Mouse (Mus musculus): ENCODE results near the gene Alg5. TPM values are rescaled to one million over a fixed set of nuclear protein-coding genes. Genes with fewer than 3 reads are reported as not detected.

The Alg5 gene
- polyA plus RNA-seq, 1 experiment from 2014 or later, result 67.2 TPM

DNA sequence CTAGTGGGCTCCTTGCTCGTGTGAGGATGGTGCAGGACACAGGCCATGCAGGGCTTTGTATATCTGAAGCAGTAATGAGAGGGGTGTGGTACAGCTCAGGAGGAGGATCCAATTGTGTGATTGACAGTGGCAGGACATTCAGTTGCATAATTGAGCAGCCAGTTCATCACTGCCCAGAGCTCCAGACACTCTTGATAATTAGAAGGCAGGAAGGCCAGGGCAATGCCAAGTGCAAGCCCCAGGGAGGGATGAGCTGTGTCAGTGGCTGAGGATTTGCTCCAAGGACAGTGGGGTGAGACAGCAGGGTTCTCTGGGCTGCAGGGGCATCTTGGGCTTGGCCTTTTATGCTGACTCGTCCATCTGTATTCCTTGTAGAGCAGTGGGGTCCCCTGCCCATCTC is 55.3 kb downstream of the Alg5 start:
- CTCF ChIA-PET, result interaction anchor here (0.6 kb wide), 1 partner anchor 9 kb away, joined by 3 read pairs; no protein-coding TSS in a partner anchor
- no peaks in the 10 kb centered on the region for H3K27me3 ChIP-seq
- ATAC-seq, result no peak
- POLR2A ChIA-PET, result no interaction called here
- in situ Hi-C loops (cut with MboI; ENCODE audit: low pct_unique_long_range_greater_than_20kb), result no loop called here
- TF ChIP-seq CTCF (IDR thresholded peaks at IDR 0.05), result no peak
- DNase-seq (ENCODE audit: low read depth, low spot score), result no peak

GRCm38 (mm10) chr3:54791822-54792677 is 56.7 kb downstream of the Alg5 start:
- in situ Hi-C loops (cut with MboI; ENCODE audit: low pct_unique_long_range_greater_than_20kb), result no loop called here
- no peaks in the 10 kb centered on the region for H3K27me3 ChIP-seq
- DNase-seq (ENCODE audit: low read depth, low spot score) (no peak), ATAC-seq (no peak)
- CTCF ChIA-PET, result interaction anchor here (1.3 kb wide), 1 partner anchor 27 kb away, joined by 3 read pairs; no protein-coding TSS in a partner anchor
- TF ChIP-seq CTCF (IDR thresholded peaks at IDR 0.05), result no peak
- POLR2A ChIA-PET, result no interaction called here

DNA sequence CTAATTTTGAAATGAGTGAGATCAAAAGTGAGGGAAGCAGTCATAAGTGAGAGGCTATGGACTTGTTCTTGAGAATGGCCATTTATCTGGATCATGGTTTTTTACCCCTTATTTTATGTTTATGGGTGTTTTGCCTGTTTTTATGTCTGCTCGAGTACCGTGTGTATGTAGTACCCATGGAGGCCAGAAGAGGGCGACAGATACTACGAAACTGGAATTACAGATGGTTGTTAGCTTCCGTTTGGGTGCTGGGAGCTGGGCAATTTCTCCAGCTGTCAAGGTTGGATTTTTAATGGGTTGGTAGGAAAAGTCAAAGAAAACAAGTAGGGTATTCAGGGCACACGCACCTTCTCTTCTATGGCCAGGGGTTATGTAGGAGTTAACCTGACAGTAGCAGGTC is 58.4 kb downstream of the Alg5 start:
- in situ Hi-C loops (cut with MboI; ENCODE audit: low pct_unique_long_range_greater_than_20kb), result no loop called here
- no peak for TF ChIP-seq CTCF (IDR thresholded peaks at IDR 0.05)
- DNase-seq (ENCODE audit: low read depth, low spot score), result no peak
- no peak for ATAC-seq
- ChIA-PET CTCF (interaction anchor here (1.3 kb wide), 2 partner anchors 25 to 41 kb away, joined by 3 read pairs; no protein-coding TSS in a partner anchor), POLR2A (no interaction called here)
- no peaks in the 10 kb centered on the region for H3K27me3 ChIP-seq

DNA sequence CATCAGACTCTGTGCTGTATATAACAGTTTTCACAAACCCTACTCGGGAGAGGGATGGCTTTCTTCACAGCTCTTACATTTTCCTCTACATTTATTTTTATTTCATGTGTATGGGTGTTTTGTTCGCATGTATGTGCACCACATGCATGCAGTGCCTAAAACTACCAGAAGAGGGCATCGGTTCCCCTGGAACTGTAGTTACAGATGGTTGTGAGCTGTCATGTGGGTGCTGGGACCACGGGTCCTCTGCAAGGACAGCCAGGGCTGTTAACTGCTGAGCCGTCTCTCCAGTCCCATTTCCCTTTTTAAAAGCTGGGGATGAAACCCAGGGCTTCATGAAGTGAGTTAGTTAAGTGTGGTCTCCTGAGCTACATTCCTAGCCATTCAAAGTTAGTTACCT is 60.0 kb downstream of the Alg5 start:
- in situ Hi-C loops (cut with MboI; ENCODE audit: low pct_unique_long_range_greater_than_20kb), result no loop called here
- DNase-seq (ENCODE audit: low read depth, low spot score) (no peak), ATAC-seq (no peak)
- ChIA-PET POLR2A (no interaction called here), CTCF (interaction anchor here (1.3 to 3.4 kb wide), 6 partner anchors 8 to 60 kb away, joined by 4 to 12 read pairs (median 5); partner anchors contain the start of genes Alg5, Exosc8 and Rfxap)
- H3K27me3 ChIP-seq, result no peaks in the 10 kb centered on the region
- TF ChIP-seq CTCF (IDR thresholded peaks at IDR 0.05), result no peak

DNA sequence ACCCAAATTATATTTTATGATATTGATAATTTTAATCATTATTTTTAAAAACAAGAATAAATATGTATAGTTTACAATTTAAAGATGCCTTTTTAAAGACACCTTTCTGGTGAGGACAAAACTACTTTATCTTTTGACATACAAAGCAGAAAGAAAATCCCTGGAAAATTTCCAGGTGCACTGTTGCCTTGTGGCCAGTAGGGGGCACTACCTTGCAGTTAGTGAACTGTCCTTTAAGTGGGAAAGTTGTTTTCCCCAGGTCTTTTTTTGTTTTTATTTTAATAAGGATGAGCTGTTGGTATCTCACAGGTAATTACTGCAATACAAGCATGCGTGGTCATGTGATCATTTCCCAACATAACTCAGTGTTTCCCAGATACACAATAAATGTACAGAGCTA is 60.5 kb downstream of the Alg5 start:
- DNase-seq (ENCODE audit: low read depth, low spot score) (no peak), ATAC-seq (no peak)
- peak; percentile 49 for TF ChIP-seq CTCF (IDR thresholded peaks at IDR 0.05)
- ChIA-PET POLR2A (no interaction called here), CTCF (interaction anchor here (0.6 to 3.4 kb wide), 7 partner anchors 11 to 61 kb away, joined by 3 to 12 read pairs (median 5); partner anchors contain the start of genes Alg5, Exosc8 and Rfxap)
- no peaks in the 10 kb centered on the region for H3K27me3 ChIP-seq
- in situ Hi-C loops (cut with MboI; ENCODE audit: low pct_unique_long_range_greater_than_20kb), result no loop called here

DNA sequence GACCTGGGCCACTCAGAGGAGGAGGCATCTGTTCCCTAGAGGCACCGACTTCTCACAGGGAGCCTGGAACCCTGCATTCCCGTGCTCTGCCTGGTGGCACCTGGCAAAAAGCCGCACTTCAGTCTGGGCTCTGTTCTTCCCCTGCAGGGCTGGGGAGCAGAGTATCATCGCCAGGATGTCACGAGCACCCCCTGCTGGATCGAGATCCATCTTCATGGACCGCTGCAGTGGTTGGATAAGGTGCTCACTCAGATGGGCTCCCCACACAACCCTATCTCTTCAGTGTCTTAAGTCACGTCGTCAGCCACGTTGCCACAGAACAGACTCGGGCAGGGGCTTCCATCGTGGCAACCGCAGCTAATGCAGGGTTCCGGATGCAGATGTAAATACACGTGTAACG is 61.9 kb downstream of the Alg5 start:
- no peaks in the 10 kb centered on the region for H3K27me3 ChIP-seq
- ChIA-PET POLR2A (no interaction called here), CTCF (interaction anchor here (0.8 to 3.4 kb wide), 6 partner anchors 9 to 267 kb away, joined by 3 to 12 read pairs (median 4); partner anchors contain the start of genes Alg5 and Exosc8)
- TF ChIP-seq CTCF (IDR thresholded peaks at IDR 0.05), result peak; percentile 55
- DNase-seq (ENCODE audit: low read depth, low spot score) (no peak), ATAC-seq (peak; percentile 31)
- in situ Hi-C loops (cut with MboI; ENCODE audit: low pct_unique_long_range_greater_than_20kb), result no loop called here

Other genes starting within 250 kb of the Alg5 start
- gene Supt20, start 42.7 kb upstream of the Alg5 start, polyA plus RNA-seq (2021), result 85.0 TPM
- 0.56 TPM for gene Gm21958, start 21.2 kb upstream of the Alg5 start, polyA plus RNA-seq (2021)
- gene Exosc8, start 146 bp upstream of the Alg5 start, polyA plus RNA-seq (2021), result 76.0 TPM
- gene Smad9, start 20.0 kb downstream of the Alg5 start, polyA plus RNA-seq (2021), result 1.1 TPM
- gene Rfxap, start 72.3 kb downstream of the Alg5 start, polyA plus RNA-seq (2021), result 61.7 TPM
- not detected for gene Sertm1, start 180.3 kb downstream of the Alg5 start, polyA plus RNA-seq (2021)